Mouse (Mus musculus): ENCODE measurements around the gene Braf. TPM values are rescaled to one million over a fixed set of nuclear protein-coding genes. Genes with fewer than 3 reads are reported as not detected.
"Not testable (repeated sequence)": the region's sequence is repeated elsewhere in the genome, so short reads cannot be mapped to it uniquely, and the experiment has no call there.

Gene Braf
- 22.5 and 25.9 TPM in 2 replicates for polyA plus RNA-seq (2014; fragmentation: Nextera tagmentation; extraction: Ambion mirVana)

- WGBS, result under 1% methylated on average over 68 of the region's 101 CpGs
- peak within 1 kb of the TSS; percentile 97 for H3K27ac ChIP-seq (replicated peaks; ENCODE audit: low read depth, low read length)
- peaks cover 19% of the 10 kb centered on the region for H3K4me1 ChIP-seq (ENCODE audit: control insufficient read depth, insufficient read depth, low read length)
- H3K36me3 ChIP-seq (ENCODE audit: control insufficient read depth, insufficient read depth, low read length), result no peaks in the 10 kb centered on the region
- no peaks in the 10 kb centered on the region for H3K9me3 ChIP-seq (ENCODE audit: control insufficient read depth, low read length)
- DNase-seq (peak; percentile 95), ATAC-seq (ENCODE audit: low FRiP score, low TSS enrichment) (peak; percentile 91)
- peak within 1 kb of the TSS; percentile 94 for H3K4me2 ChIP-seq (ENCODE audit: low read length)
- H3K9ac ChIP-seq (replicated peaks; ENCODE audit: low read length), result peak within 1 kb of the TSS; percentile 95
- H3K4me3 ChIP-seq (replicated peaks; ENCODE audit: low read depth, low read length), result peak within 1 kb of the TSS; percentile 99
- no peaks in the 10 kb centered on the region for H3K27me3 ChIP-seq (ENCODE audit: control insufficient read depth, insufficient read depth, low read length)
Observed at GRCm38 (mm10) chr6:39724866-39725711, at the start of gene Braf. Gene Braf, minus strand, starts transcription at chr6:39725463.

GRCm38 (mm10) chr6:39775029-39775428 is 49.8 kb upstream of the Braf start:
- Histone ChIP-seq H3K4me3 (replicated peaks; ENCODE audit: low read depth, low read length) (no peak overlapping the region), H3K9ac (replicated peaks; ENCODE audit: low read length) (no peak overlapping the region), H3K4me1 (ENCODE audit: control insufficient read depth, insufficient read depth, low read length) (no peaks in the 10 kb centered on the region), H3K9me3 (ENCODE audit: control insufficient read depth, low read length) (no peaks in the 10 kb centered on the region), H3K4me2 (ENCODE audit: low read length) (no peak overlapping the region), H3K27ac (replicated peaks; ENCODE audit: low read depth, low read length) (no peak overlapping the region), H3K27me3 (ENCODE audit: control insufficient read depth, insufficient read depth, low read length) (no peaks in the 10 kb centered on the region), H3K36me3 (ENCODE audit: control insufficient read depth, insufficient read depth, low read length) (no peaks in the 10 kb centered on the region)
- ATAC-seq (ENCODE audit: low FRiP score, low TSS enrichment) (no peak), DNase-seq (no peak)
- 92% methylated on average over 9 of the region's 9 CpGs for WGBS

- 90% methylated on average over 2 of the region's 2 CpGs for WGBS
Observed at GRCm38 (mm10) chr6:39757229-39757628, 32.0 kb upstream of the Braf start.

GRCm38 (mm10) chr6:39749881-39750280 is 24.6 kb upstream of the Braf start:
- Histone ChIP-seq H3K27ac (replicated peaks; ENCODE audit: low read depth, low read length) (no peak overlapping the region), H3K27me3 (ENCODE audit: control insufficient read depth, insufficient read depth, low read length) (no peaks in the 10 kb centered on the region), H3K4me3 (replicated peaks; ENCODE audit: low read depth, low read length) (no peak overlapping the region), H3K4me2 (ENCODE audit: low read length) (no peak overlapping the region), H3K36me3 (ENCODE audit: control insufficient read depth, insufficient read depth, low read length) (no peaks in the 10 kb centered on the region), H3K9ac (replicated peaks; ENCODE audit: low read length) (no peak overlapping the region), H3K4me1 (ENCODE audit: control insufficient read depth, insufficient read depth, low read length) (0 out of 2 replicates have a peak, but pooled peaks cover 4% of the 10 kb centered on the region), H3K9me3 (ENCODE audit: control insufficient read depth, low read length) (no peaks in the 10 kb centered on the region)
- DNase-seq (peak; percentile 34), ATAC-seq (ENCODE audit: low FRiP score, low TSS enrichment) (no peak)
- WGBS, result 32% methylated on average over 6 of the region's 6 CpGs

More at GRCm38 (mm10) chr6:39757229-39757628, 32.0 kb upstream of the Braf start:
- H3K27ac ChIP-seq (replicated peaks; ENCODE audit: low read depth, low read length), result no peak overlapping the region
- H3K4me3 ChIP-seq (replicated peaks; ENCODE audit: low read depth, low read length), result no peak overlapping the region
- H3K4me2 ChIP-seq (ENCODE audit: low read length), result no peak overlapping the region
- no peaks in the 10 kb centered on the region for H3K9me3 ChIP-seq (ENCODE audit: control insufficient read depth, low read length)
- no peaks in the 10 kb centered on the region for H3K4me1 ChIP-seq (ENCODE audit: control insufficient read depth, insufficient read depth, low read length)
- DNase-seq, result no peak
- no peak overlapping the region for H3K9ac ChIP-seq (replicated peaks; ENCODE audit: low read length)
- H3K27me3 ChIP-seq (ENCODE audit: control insufficient read depth, insufficient read depth, low read length), result no peaks in the 10 kb centered on the region
- ATAC-seq (ENCODE audit: low FRiP score, low TSS enrichment), result no peak
- no peaks in the 10 kb centered on the region for H3K36me3 ChIP-seq (ENCODE audit: control insufficient read depth, insufficient read depth, low read length)

- no peak overlapping the region for H3K27ac ChIP-seq (replicated peaks; ENCODE audit: low read depth, low read length)
- DNase-seq (peak; percentile 52), ATAC-seq (ENCODE audit: low FRiP score, low TSS enrichment) (no peak)
- no peaks in the 10 kb centered on the region for H3K36me3 ChIP-seq (ENCODE audit: control insufficient read depth, insufficient read depth, low read length)
- H3K27me3 ChIP-seq (ENCODE audit: control insufficient read depth, insufficient read depth, low read length), result no peaks in the 10 kb centered on the region
- H3K9me3 ChIP-seq (ENCODE audit: control insufficient read depth, low read length), result no peaks in the 10 kb centered on the region
- H3K4me3 ChIP-seq (replicated peaks; ENCODE audit: low read depth, low read length), result no peak overlapping the region
- 0 out of 2 replicates have a peak, but pooled peaks cover 4% of the 10 kb centered on the region for H3K4me1 ChIP-seq (ENCODE audit: control insufficient read depth, insufficient read depth, low read length)
- no peak overlapping the region for H3K4me2 ChIP-seq (ENCODE audit: low read length)
- no peak overlapping the region for H3K9ac ChIP-seq (replicated peaks; ENCODE audit: low read length)
- WGBS, result 27% methylated on average over 1 of the region's 1 CpGs
Observed at GRCm38 (mm10) chr6:39747094-39747493, 21.8 kb upstream of the Braf start.

- 87% methylated on average over 1 of the region's 1 CpGs for WGBS
- no peak for ATAC-seq (ENCODE audit: low FRiP score, low TSS enrichment)
- no peaks in the 10 kb centered on the region for H3K36me3 ChIP-seq (ENCODE audit: control insufficient read depth, insufficient read depth, low read length)
- no peak overlapping the region for H3K4me2 ChIP-seq (ENCODE audit: low read length)
- H3K4me3 ChIP-seq (replicated peaks; ENCODE audit: low read depth, low read length), result no peak overlapping the region
- no peak overlapping the region for H3K9ac ChIP-seq (replicated peaks; ENCODE audit: low read length)
- DNase-seq, result no peak
- 0 out of 2 replicates have a peak, but pooled peaks cover 4% of the 10 kb centered on the region for H3K4me1 ChIP-seq (ENCODE audit: control insufficient read depth, insufficient read depth, low read length)
- H3K9me3 ChIP-seq (ENCODE audit: control insufficient read depth, low read length), result no peaks in the 10 kb centered on the region
- no peaks in the 10 kb centered on the region for H3K27me3 ChIP-seq (ENCODE audit: control insufficient read depth, insufficient read depth, low read length)
- no peak overlapping the region for H3K27ac ChIP-seq (replicated peaks; ENCODE audit: low read depth, low read length)
Observed at GRCm38 (mm10) chr6:39745456-39745855, 20.2 kb upstream of the Braf start.

- H3K4me2 ChIP-seq (ENCODE audit: low read length); H3K4me3 ChIP-seq (replicated peaks; ENCODE audit: low read depth, low read length); H3K9ac ChIP-seq (replicated peaks; ENCODE audit: low read length); H3K27me3 ChIP-seq (ENCODE audit: control insufficient read depth, insufficient read depth, low read length); ATAC-seq (ENCODE audit: low FRiP score, low TSS enrichment); H3K4me1 ChIP-seq (ENCODE audit: control insufficient read depth, insufficient read depth, low read length); H3K36me3 ChIP-seq (ENCODE audit: control insufficient read depth, insufficient read depth, low read length); H3K9me3 ChIP-seq (ENCODE audit: control insufficient read depth, low read length); DNase-seq; H3K27ac ChIP-seq (replicated peaks; ENCODE audit: low read depth, low read length): not testable (repeated sequence)
- 88% methylated on average over 9 of the region's 9 CpGs for WGBS
Observed at GRCm38 (mm10) chr6:39739698-39740097, 14.4 kb upstream of the Braf start.

- H3K9ac ChIP-seq (replicated peaks; ENCODE audit: low read length), result no peak overlapping the region
- no peak for ATAC-seq (ENCODE audit: low FRiP score, low TSS enrichment)
- no peaks in the 10 kb centered on the region for H3K27me3 ChIP-seq (ENCODE audit: control insufficient read depth, insufficient read depth, low read length)
- H3K27ac ChIP-seq (replicated peaks; ENCODE audit: low read depth, low read length), result no peak overlapping the region
- no peak for DNase-seq
- H3K36me3 ChIP-seq (ENCODE audit: control insufficient read depth, insufficient read depth, low read length), result no peaks in the 10 kb centered on the region
- no peaks in the 10 kb centered on the region for H3K9me3 ChIP-seq (ENCODE audit: control insufficient read depth, low read length)
- H3K4me2 ChIP-seq (ENCODE audit: low read length), result no peak overlapping the region
- H3K4me3 ChIP-seq (replicated peaks; ENCODE audit: low read depth, low read length), result no peak overlapping the region
- H3K4me1 ChIP-seq (ENCODE audit: control insufficient read depth, insufficient read depth, low read length), result peaks cover 11% of the 10 kb centered on the region
- WGBS, result 83% methylated on average over 5 of the region's 5 CpGs
Observed at GRCm38 (mm10) chr6:39728095-39728494, 2.8 kb upstream of the Braf start.

- ATAC-seq (ENCODE audit: low FRiP score, low TSS enrichment) (no peak), DNase-seq (no peak)
- Histone ChIP-seq H3K9me3 (ENCODE audit: control insufficient read depth, low read length) (no peaks in the 10 kb centered on the region), H3K9ac (replicated peaks; ENCODE audit: low read length) (no peak overlapping the region), H3K4me2 (ENCODE audit: low read length) (no peak overlapping the region), H3K36me3 (ENCODE audit: control insufficient read depth, insufficient read depth, low read length) (no peaks in the 10 kb centered on the region), H3K27me3 (ENCODE audit: control insufficient read depth, insufficient read depth, low read length) (no peaks in the 10 kb centered on the region), H3K27ac (replicated peaks; ENCODE audit: low read depth, low read length) (no peak overlapping the region), H3K4me3 (replicated peaks; ENCODE audit: low read depth, low read length) (no peak overlapping the region), H3K4me1 (ENCODE audit: control insufficient read depth, insufficient read depth, low read length) (peaks cover 19% of the 10 kb centered on the region)
- 76% methylated on average over 3 of the region's 3 CpGs for WGBS
Observed at GRCm38 (mm10) chr6:39726149-39726548, 886 bp upstream of the Braf start.

Measured in midbrain, embryonic 14.5 days (tissue).